Mouse (Mus musculus): ENCODE data around the gene Aph1c.

GRCm38 (mm10) chr9:66873531-66873930 lies 39.0 kb upstream of the Aph1c start:
- TF ChIP-seq POLR2A (IDR thresholded peaks at IDR 0.05; ENCODE audit: control insufficient read depth, low read depth, low read length) (no peak), CTCF (IDR thresholded peaks at IDR 0.05; ENCODE audit: control insufficient read depth, insufficient read depth, insufficient replicate concordance, low read depth, low read length) (no peak)

All from testis, adult 2 months (tissue).